Mouse (Mus musculus) lung, adult 2 months (tissue): ENCODE measurements around the gene Ttc30a1.

ENCODE experiments used
- CTCF ChIP-seq: fragments of 200-500 bp; IDR thresholded peaks from 2 replicates; pipeline ENCODE4 v1.5.1; 2011; ENCODE audit warnings: mild to moderate bottlenecking, low read length, control low read depth; ENCODE audit not compliant: insufficient read depth
- POLR2A ChIP-seq: fragments of 200-500 bp; IDR thresholded peaks from 2 replicates; pipeline ENCODE4 v1.6.1; 2011; ENCODE audit warnings: low read depth, mild to moderate bottlenecking, control low read depth, low read length, borderline replicate concordance; ENCODE audit errors: extremely low read depth

GRCm38 (mm10) chr2:75959183-75959849, 22.5 kb downstream of the Ttc30a1 start:
- no peak for TF ChIP-seq CTCF
- no peak for TF ChIP-seq POLR2A
